Mouse (Mus musculus) liver, postnatal 0 days (tissue): ENCODE data around the gene Lemd1.

Experiments
- CTCF ChIP-seq: sonication (generic); IDR thresholded peaks from 2 replicates; pipeline ENCODE4 v1.5.1; 2016; ENCODE audit warnings: antibody characterized with exemption, low read depth
- EP300 ChIP-seq: IDR thresholded peaks from 2 replicates; pipeline ENCODE4 v1.6.1; 2016; ENCODE audit warnings: antibody characterized with exemption, low read depth, mild to moderate bottlenecking

GRCm38 (mm10) chr1:132265211-132265859 is 74.1 kb downstream of the Lemd1 start:
- TF ChIP-seq CTCF (no peak), EP300 (no peak)
